Comparison of ENCODE assay signal across 16 mouse cellular contexts in genomic region chr4:138745884-138746283, GRCm38 (mm10). TPM values are rescaled to one million over a fixed set of nuclear protein-coding genes. Genes with fewer than 3 reads are reported as not detected.
DNase-seq lines count a peak whose midpoint lies in the region; ATAC-seq and TF ChIP-seq lines count a peak whose summit lies in the region.
"Had no signal": no experiment of that assay in that cellular context is flagged by ENCODE, and none has a peak within 500 bp of the region (broad histone marks: within the 10 kb centered on the region; RNA-seq: fewer than 3 reads in every experiment).

No protein-coding gene starts in this region.

- no peaks in the 10 kb centered on the region for H3K4me1 ChIP-seq in lung, embryonic 14.5 days (ENCODE audit: insufficient read depth)
- 0 out of 2 replicates have a peak, but pooled peaks cover 2% of the 10 kb centered on the region for H3K4me1 ChIP-seq in lung, adult 2 months (ENCODE audit: control insufficient read depth, insufficient read depth, low read length)
- H3K4me1 ChIP-seq in limb, embryonic 10.5 days = peaks cover 41% of the 10 kb centered on the region
- H3K4me1 ChIP-seq in stomach, postnatal 0 days (replicated peaks; ENCODE audit: control insufficient read depth, insufficient read depth) = no peaks in the 10 kb centered on the region
- H3K4me1 ChIP-seq in cerebellum, adult 2 months (ENCODE audit: control insufficient read depth, insufficient read depth, low read length) = no peaks in the 10 kb centered on the region
- H3K4me1 ChIP-seq: heart, embryonic 15.5 days; limb, embryonic 15.5 days had no signal

- 43% methylated on average over 4 of the region's 4 CpGs for WGBS in lung, embryonic 14.5 days
- WGBS in lung, adult 2 months = 63% methylated on average over 4 of the region's 4 CpGs
- 62% methylated on average over 4 of the region's 4 CpGs for WGBS in limb, embryonic 10.5 days
- 46% methylated on average over 4 of the region's 4 CpGs for WGBS in stomach, postnatal 0 days
- WGBS in cerebellum, adult 2 months = 80% methylated on average over 4 of the region's 4 CpGs

- H3K36me3 ChIP-seq in lung, embryonic 14.5 days (ENCODE audit: insufficient read depth) = no peaks in the 10 kb centered on the region
- H3K36me3 ChIP-seq in limb, embryonic 10.5 days = no peaks in the 10 kb centered on the region
- no peaks in the 10 kb centered on the region for H3K36me3 ChIP-seq in stomach, postnatal 0 days (ENCODE audit: control insufficient read depth, insufficient read depth, low read length)
- H3K36me3 ChIP-seq: G1E; heart, embryonic 15.5 days; limb, embryonic 15.5 days; midbrain, embryonic 15.5 days had no signal

- no peak overlapping the region for H3K27ac ChIP-seq in lung, embryonic 14.5 days (ENCODE audit: low read depth)
- H3K27ac ChIP-seq in limb, embryonic 10.5 days = peak overlapping the region; percentile 26; the same call in 1 of the 2 replicates
- H3K27ac ChIP-seq in stomach, postnatal 0 days (replicated peaks) = no peak overlapping the region
- H3K27ac ChIP-seq in cerebellum, adult 2 months (ENCODE audit: insufficient read depth, low read length) = no peak overlapping the region
- H3K27ac ChIP-seq: heart, embryonic 15.5 days; limb, embryonic 15.5 days; midbrain, embryonic 15.5 days had no signal

- no peaks in the 10 kb centered on the region for H3K9me3 ChIP-seq in lung, embryonic 14.5 days (ENCODE audit: low read depth, low read length)
- no peaks in the 10 kb centered on the region for H3K9me3 ChIP-seq in limb, embryonic 10.5 days (replicated peaks)
- H3K9me3 ChIP-seq in stomach, postnatal 0 days (ENCODE audit: control insufficient read depth, low read length) = no peaks in the 10 kb centered on the region
- H3K9me3 ChIP-seq: heart, embryonic 15.5 days; limb, embryonic 15.5 days; midbrain, embryonic 15.5 days had no signal

- TF ChIP-seq POLR2A in lung, adult 2 months (IDR thresholded peaks at IDR 0.05; ENCODE audit: borderline replicate concordance, extremely low read depth, low read depth, low read length) = no peak
- TF ChIP-seq POLR2A in cerebellum, adult 2 months (IDR thresholded peaks at IDR 0.05; ENCODE audit: borderline replicate concordance, insufficient read depth, low read length) = no peak

- no peak overlapping the region for H3K4me2 ChIP-seq in lung, embryonic 14.5 days
- H3K4me2 ChIP-seq in stomach, postnatal 0 days (replicated peaks; ENCODE audit: low read depth) = no peak overlapping the region
- H3K4me2 ChIP-seq: heart, embryonic 15.5 days; limb, embryonic 15.5 days; midbrain, embryonic 15.5 days had no signal

- H3K27me3 ChIP-seq in lung, embryonic 14.5 days (ENCODE audit: insufficient read depth, low read length) = no peaks in the 10 kb centered on the region
- no peaks in the 10 kb centered on the region for H3K27me3 ChIP-seq in limb, embryonic 10.5 days (ENCODE audit: low read depth, poor library complexity, severe bottlenecking)
- H3K27me3 ChIP-seq in stomach, postnatal 0 days (ENCODE audit: control insufficient read depth, insufficient read depth, low read length) = no peaks in the 10 kb centered on the region
- no peaks in the 10 kb centered on the region for H3K27me3 ChIP-seq in cerebellum, adult 2 months (ENCODE audit: control insufficient read depth, insufficient read depth, low read length)
- H3K27me3 ChIP-seq: limb, embryonic 15.5 days had no signal

- no peak for TF ChIP-seq CTCF in lung, embryonic 14.5 days (IDR thresholded peaks at IDR 0.05; ENCODE audit: low read depth)
- no peak for TF ChIP-seq CTCF in lung, adult 2 months (IDR thresholded peaks at IDR 0.05; ENCODE audit: insufficient read depth, low read length)
- peak; percentile 27; the same call in 1 of the 2 replicates for TF ChIP-seq CTCF in stomach, postnatal 0 days (IDR thresholded peaks at IDR 0.05; ENCODE audit: low read depth)
- no peak for TF ChIP-seq CTCF in cerebellum, adult 2 months (IDR thresholded peaks at IDR 0.05; ENCODE audit: borderline replicate concordance, insufficient read depth, low read depth, low read length)

- no peak overlapping the region for H3K4me3 ChIP-seq in lung, embryonic 14.5 days (ENCODE audit: low read depth, low read length)
- H3K4me3 ChIP-seq in lung, adult 2 months (replicated peaks; ENCODE audit: extremely low read depth, low read depth, low read length) = no peak overlapping the region
- no peak overlapping the region for H3K4me3 ChIP-seq in limb, embryonic 10.5 days
- no peak overlapping the region for H3K4me3 ChIP-seq in stomach, postnatal 0 days (ENCODE audit: low read depth, low read length)
- H3K4me3 ChIP-seq in cerebellum, adult 2 months (replicated peaks; ENCODE audit: insufficient read depth, low read depth, low read length) = no peak overlapping the region
- H3K4me3 ChIP-seq: heart, embryonic 15.5 days; limb, embryonic 15.5 days; midbrain, embryonic 15.5 days had no signal

- ATAC-seq in lung, embryonic 14.5 days (ENCODE audit: insufficient read depth) = no peak
- ATAC-seq in stomach, postnatal 0 days (ENCODE audit: low FRiP score, low TSS enrichment) = no peak
- ATAC-seq: forebrain, embryonic 14.5 days; intestine, embryonic 16.5 days; midbrain, embryonic 15.5 days had no signal

- TF ChIP-seq EP300 in stomach, postnatal 0 days (optimal IDR thresholded peaks at IDR 0.05) = no peak

- peak; percentile 30 for DNase-seq in adrenal gland, postnatal 10 days
- no peak for DNase-seq in adrenal gland, adult 18-20 months (ENCODE audit: low spot score in 2 of 2)
- peak; percentile 56 for DNase-seq in lung, embryonic 14.5 days
- DNase-seq in lung, adult 2 months = no peak
- DNase-seq in limb, embryonic 10.5 days (ENCODE audit: low spot score) = peak; percentile 46
- peak; percentile 61 for DNase-seq in stomach, postnatal 0 days (ENCODE audit: low spot score)
- DNase-seq in cerebellum, adult 2 months = no peak
- DNase-seq in adrenal gland, postnatal 4 days (ENCODE audit: low spot score in 2 of 2) = no peak
- DNase-seq: thymus, postnatal 4 days had no signal

- H3K9ac ChIP-seq in lung, embryonic 14.5 days = no peak overlapping the region
- no peak overlapping the region for H3K9ac ChIP-seq in stomach, postnatal 0 days (ENCODE audit: low read length)
- H3K9ac ChIP-seq: heart, embryonic 15.5 days; limb, embryonic 15.5 days; midbrain, embryonic 15.5 days had no signal

RNA-seq across cellular contexts. Expression of gene Ubxn10, which starts 8.9 kb away (rescaled TPM):
- total RNA-seq in adrenal gland, postnatal 10 days (2021) = under 1 TPM; 0.72 to 0.76 TPM
- total RNA-seq in adrenal gland, adult 18-20 months (2021) = under 1 TPM; 0.70 to 0.99 TPM
- 1.5 and 1.7 TPM in 2 replicates for polyA plus RNA-seq in lung, embryonic 14.5 days (2014; fragmentation: Nextera tagmentation; extraction: Ambion mirVana)
- 25.2 and 28.6 TPM in 2 replicates for polyA plus RNA-seq in lung, adult 2 months (2012; rRNA removed)
- 1.2 and 1.3 TPM in 2 replicates for polyA plus RNA-seq in limb, embryonic 10.5 days (2016; fragmentation: Nextera tagmentation; extraction: Ambion mirVana)
- 0.64 and 0.81 TPM in 2 replicates for polyA plus RNA-seq in stomach, postnatal 0 days (2015; fragmentation: Nextera tagmentation; extraction: Ambion mirVana)
- polyA plus RNA-seq in cerebellum, adult 2 months (2012; rRNA removed) = 1.9 and 2.3 TPM in 2 replicates
- 1 to 10 TPM; 1.8 to 2.4 TPM for total RNA-seq in adrenal gland, postnatal 4 days (2021)
- total RNA-seq: common myeloid progenitor, adult 5-6 weeks had no signal
- polyA plus RNA-seq: G1E had no signal

RNA-seq across cellular contexts. Expression of gene Pla2g2f, which starts 11.5 kb away (rescaled TPM):
- 1 to 10 TPM; 8.9 to 9.0 TPM for total RNA-seq in adrenal gland, postnatal 10 days (2021)
- total RNA-seq in adrenal gland, adult 18-20 months (2021) = 10 to 100 TPM; 27.9 to 38.5 TPM
- polyA plus RNA-seq in lung, embryonic 14.5 days (2014; fragmentation: Nextera tagmentation; extraction: Ambion mirVana) = not detected in 2 replicates
- 0.14 and 5.2 TPM in 2 replicates for polyA plus RNA-seq in lung, adult 2 months (2012; rRNA removed)
- polyA plus RNA-seq in limb, embryonic 10.5 days (2016; fragmentation: Nextera tagmentation; extraction: Ambion mirVana) = 0.09 TPM in 1 of 2 replicates, not detected in the other
- polyA plus RNA-seq in stomach, postnatal 0 days (2015; fragmentation: Nextera tagmentation; extraction: Ambion mirVana) = 8.2 and 8.7 TPM in 2 replicates
- 0.41 and 0.69 TPM in 2 replicates for polyA plus RNA-seq in cerebellum, adult 2 months (2012; rRNA removed)
- 10 to 100 TPM in 1 of 2 experiments, 1 to 10 TPM in 1; 9.7 to 10.1 TPM for total RNA-seq in adrenal gland, postnatal 4 days (2021)
- total RNA-seq: common myeloid progenitor, adult 5-6 weeks had no signal
- polyA plus RNA-seq: forebrain, embryonic 14.5 days; G1E had no signal

RNA-seq across cellular contexts. Expression of gene Pla2g2c, which starts 21.3 kb away (rescaled TPM):
- not detected for total RNA-seq in adrenal gland, postnatal 10 days (2021)
- under 1 TPM in 1 of 2 experiments, not detected in 1; 0.19 TPM for total RNA-seq in adrenal gland, adult 18-20 months (2021)
- 0.15 and 0.25 TPM in 2 replicates for polyA plus RNA-seq in lung, embryonic 14.5 days (2014; fragmentation: Nextera tagmentation; extraction: Ambion mirVana)
- polyA plus RNA-seq in lung, adult 2 months (2012; rRNA removed) = 0.69 and 0.93 TPM in 2 replicates
- 0.64 and 0.80 TPM in 2 replicates for polyA plus RNA-seq in limb, embryonic 10.5 days (2016; fragmentation: Nextera tagmentation; extraction: Ambion mirVana)
- 0.30 and 0.31 TPM in 2 replicates for polyA plus RNA-seq in stomach, postnatal 0 days (2015; fragmentation: Nextera tagmentation; extraction: Ambion mirVana)
- polyA plus RNA-seq in cerebellum, adult 2 months (2012; rRNA removed) = 0.22 and 0.33 TPM in 2 replicates
- under 1 TPM; 0.42 to 0.73 TPM for total RNA-seq in adrenal gland, postnatal 4 days (2021)
- total RNA-seq: common myeloid progenitor, adult 5-6 weeks had no signal
- polyA plus RNA-seq: G1E; limb, embryonic 15.5 days had no signal

RNA-seq across cellular contexts. Expression of gene Pla2g2d, which starts 29.7 kb away (rescaled TPM):
- total RNA-seq in adrenal gland, postnatal 10 days (2021) = 1 to 10 TPM; 2.9 to 3.7 TPM
- 1 to 10 TPM; 1.3 to 2.5 TPM for total RNA-seq in adrenal gland, adult 18-20 months (2021)
- 0.18 TPM in 1 of 2 replicates, not detected in the other for polyA plus RNA-seq in lung, embryonic 14.5 days (2014; fragmentation: Nextera tagmentation; extraction: Ambion mirVana)
- polyA plus RNA-seq in lung, adult 2 months (2012; rRNA removed) = 2.5 and 2.6 TPM in 2 replicates
- not detected in 2 replicates for polyA plus RNA-seq in limb, embryonic 10.5 days (2016; fragmentation: Nextera tagmentation; extraction: Ambion mirVana)
- polyA plus RNA-seq in stomach, postnatal 0 days (2015; fragmentation: Nextera tagmentation; extraction: Ambion mirVana) = 0.21 and 0.27 TPM in 2 replicates
- 0.11 and 0.16 TPM in 2 replicates for polyA plus RNA-seq in cerebellum, adult 2 months (2012; rRNA removed)
- 1 to 10 TPM; 1.1 to 1.4 TPM for total RNA-seq in adrenal gland, postnatal 4 days (2021)
- total RNA-seq: common myeloid progenitor, adult 5-6 weeks; G1E had no signal
- polyA plus RNA-seq: G1E; heart, embryonic 15.5 days had no signal

Comparison
In these comparisons a context has a peak if more than half of its experiments do, and no peak if none do; other contexts are left out.
1. DNase-seq: peak in adrenal gland, postnatal 10 days (single experiment), lung, embryonic 14.5 days (single experiment), limb, embryonic 10.5 days (single experiment) and stomach, postnatal 0 days (single experiment); none in adrenal gland, adult 18-20 months (0 of 2), lung, adult 2 months (single experiment), cerebellum, adult 2 months (0 of 2) and adrenal gland, postnatal 4 days (0 of 2).